Mouse (Mus musculus): ENCODE data around the gene Peak1. TPM values are rescaled to one million over a fixed set of nuclear protein-coding genes. Genes with fewer than 3 reads are reported as not detected.

The Peak1 gene
- polyA plus RNA-seq, 1 experiment, result 33.7 TPM

GRCm38 (mm10) chr9:56382786-56383185, 35.1 kb downstream of the Peak1 start:
- H3K4me1 ChIP-seq (ENCODE audit: control insufficient read depth, insufficient read depth, low read length), result 0 out of 2 replicates have a peak, but pooled peaks cover 2% of the 10 kb centered on the region
- TF ChIP-seq POLR2A (IDR thresholded peaks at IDR 0.05; ENCODE audit: borderline replicate concordance, low read depth, low read length) (no peak), CTCF (IDR thresholded peaks at IDR 0.05; ENCODE audit: low read depth, low read length) (no peak)
- H3K27ac ChIP-seq (ENCODE audit: insufficient read depth, low read depth, low read length), result no peak overlapping the region
- H3K4me3 ChIP-seq (ENCODE audit: insufficient read depth, low read length), result no peak overlapping the region

GRCm38 (mm10) chr9:56374401-56374800, 43.5 kb downstream of the Peak1 start:
- Histone ChIP-seq H3K27ac (ENCODE audit: insufficient read depth, low read depth, low read length) (no peak overlapping the region), H3K4me3 (ENCODE audit: insufficient read depth, low read length) (no peak overlapping the region), H3K4me1 (ENCODE audit: control insufficient read depth, insufficient read depth, low read length) (peaks cover 29% of the 10 kb centered on the region)
- TF ChIP-seq POLR2A (IDR thresholded peaks at IDR 0.05; ENCODE audit: borderline replicate concordance, low read depth, low read length), result no peak
- TF ChIP-seq CTCF (IDR thresholded peaks at IDR 0.05; ENCODE audit: low read depth, low read length), result no peak

DNA sequence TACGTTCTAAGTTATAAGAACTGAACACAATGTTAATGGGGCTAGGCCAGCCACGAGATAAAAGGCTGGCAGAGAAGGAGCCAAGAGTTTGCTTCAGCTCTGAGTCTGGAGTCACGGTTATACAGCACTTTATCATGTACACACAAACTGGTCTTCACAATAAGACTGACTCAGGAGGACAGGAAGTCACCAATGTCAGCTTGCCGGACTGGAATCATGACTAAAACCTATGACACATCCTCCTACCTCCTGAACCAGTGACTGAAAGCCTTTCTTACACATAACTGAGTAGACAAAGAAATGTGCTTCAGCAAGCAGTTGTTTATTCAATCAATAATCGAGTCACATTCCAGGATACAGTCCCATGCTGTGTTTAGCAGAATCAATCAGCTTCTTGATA, 47.2 kb downstream of the Peak1 start:
- peaks cover 27% of the 10 kb centered on the region for H3K4me1 ChIP-seq (ENCODE audit: control insufficient read depth, insufficient read depth, low read length)

GRCm38 (mm10) chr9:56368814-56369213, 49.1 kb downstream of the Peak1 start:
- no peak overlapping the region for H3K4me3 ChIP-seq (ENCODE audit: insufficient read depth, low read length)
- TF ChIP-seq POLR2A (IDR thresholded peaks at IDR 0.05; ENCODE audit: borderline replicate concordance, low read depth, low read length) (no peak), CTCF (IDR thresholded peaks at IDR 0.05; ENCODE audit: low read depth, low read length) (no peak)
- H3K27ac ChIP-seq (ENCODE audit: insufficient read depth, low read depth, low read length), result no peak overlapping the region
- peaks cover 15% of the 10 kb centered on the region for H3K4me1 ChIP-seq (ENCODE audit: control insufficient read depth, insufficient read depth, low read length)

More for the DNA sequence above, 47.2 kb downstream of the Peak1 start:
- TF ChIP-seq POLR2A (IDR thresholded peaks at IDR 0.05; ENCODE audit: borderline replicate concordance, low read depth, low read length) (no peak), CTCF (IDR thresholded peaks at IDR 0.05; ENCODE audit: low read depth, low read length) (no peak)
- Histone ChIP-seq H3K4me3 (ENCODE audit: insufficient read depth, low read length) (no peak overlapping the region), H3K27ac (ENCODE audit: insufficient read depth, low read depth, low read length) (no peak overlapping the region)

DNA sequence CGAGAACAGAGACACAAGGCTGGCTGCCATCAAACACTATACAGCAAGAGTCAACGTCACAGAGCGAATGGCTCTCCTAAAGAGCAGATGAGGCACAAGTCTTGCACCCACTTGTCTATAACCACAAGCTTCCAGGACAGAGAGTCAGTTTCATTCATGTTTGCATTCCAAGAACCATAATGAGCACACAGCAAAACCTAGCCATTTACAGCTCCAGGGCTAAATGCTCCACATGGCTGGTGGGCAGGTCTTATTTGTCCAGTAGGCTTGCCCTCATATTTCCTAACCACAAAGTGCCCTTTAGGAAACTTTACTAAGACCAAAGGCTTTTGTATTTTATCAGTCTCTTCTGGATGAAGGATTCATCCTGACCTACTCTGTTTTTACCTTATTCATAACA, 54.6 kb downstream of the Peak1 start:
- peaks cover 3% of the 10 kb centered on the region for H3K4me1 ChIP-seq (ENCODE audit: control insufficient read depth, insufficient read depth, low read length)
- H3K4me3 ChIP-seq (ENCODE audit: insufficient read depth, low read length), result no peak overlapping the region
- no peak for TF ChIP-seq CTCF (IDR thresholded peaks at IDR 0.05; ENCODE audit: low read depth, low read length)
- no peak for TF ChIP-seq POLR2A (IDR thresholded peaks at IDR 0.05; ENCODE audit: borderline replicate concordance, low read depth, low read length)
- no peak overlapping the region for H3K27ac ChIP-seq (ENCODE audit: insufficient read depth, low read depth, low read length)

GRCm38 (mm10) chr9:56359261-56359660, 58.6 kb downstream of the Peak1 start:
- Histone ChIP-seq H3K27ac (ENCODE audit: insufficient read depth, low read depth, low read length) (no peak overlapping the region), H3K4me1 (ENCODE audit: control insufficient read depth, insufficient read depth, low read length) (peaks cover 8% of the 10 kb centered on the region), H3K4me3 (ENCODE audit: insufficient read depth, low read length) (no peak overlapping the region)
- TF ChIP-seq POLR2A (IDR thresholded peaks at IDR 0.05; ENCODE audit: borderline replicate concordance, low read depth, low read length) (no peak), CTCF (IDR thresholded peaks at IDR 0.05; ENCODE audit: low read depth, low read length) (no peak)

DNA sequence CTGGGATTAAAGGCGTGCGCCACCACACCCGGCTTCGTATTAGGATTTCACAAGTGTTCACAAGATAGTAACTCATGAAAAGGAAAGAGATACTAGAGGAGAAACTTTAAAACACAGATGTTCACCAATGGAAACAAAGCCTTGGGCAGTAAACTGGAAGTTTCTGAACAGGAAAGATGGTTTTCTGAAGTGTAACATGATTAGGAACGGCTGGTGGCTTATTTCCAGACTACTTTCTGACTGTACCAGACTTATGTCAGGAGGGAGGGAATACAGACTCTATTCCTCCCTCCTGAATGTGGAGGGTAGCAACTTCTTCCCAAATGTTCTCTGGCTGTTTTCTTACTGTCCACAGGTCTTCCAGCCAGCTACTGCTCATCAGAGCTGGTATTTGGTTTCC, 62.7 kb downstream of the Peak1 start:
- TF ChIP-seq CTCF (IDR thresholded peaks at IDR 0.05; ENCODE audit: low read depth, low read length) (no peak), POLR2A (IDR thresholded peaks at IDR 0.05; ENCODE audit: borderline replicate concordance, low read depth, low read length) (no peak)
- peaks cover 9% of the 10 kb centered on the region for H3K4me1 ChIP-seq (ENCODE audit: control insufficient read depth, insufficient read depth, low read length)

GRCm38 (mm10) chr9:56346321-56346720, 71.5 kb downstream of the Peak1 start:
- TF ChIP-seq CTCF (IDR thresholded peaks at IDR 0.05; ENCODE audit: low read depth, low read length) (no peak), POLR2A (IDR thresholded peaks at IDR 0.05; ENCODE audit: borderline replicate concordance, low read depth, low read length) (no peak)
- Histone ChIP-seq H3K4me1 (ENCODE audit: control insufficient read depth, insufficient read depth, low read length) (peaks cover 17% of the 10 kb centered on the region), H3K27ac (ENCODE audit: insufficient read depth, low read depth, low read length) (no peak overlapping the region), H3K4me3 (ENCODE audit: insufficient read depth, low read length) (no peak overlapping the region)

More for the DNA sequence above, 62.7 kb downstream of the Peak1 start:
- Histone ChIP-seq H3K4me3 (ENCODE audit: insufficient read depth, low read length) (no peak overlapping the region), H3K27ac (ENCODE audit: insufficient read depth, low read depth, low read length) (no peak overlapping the region)

DNA sequence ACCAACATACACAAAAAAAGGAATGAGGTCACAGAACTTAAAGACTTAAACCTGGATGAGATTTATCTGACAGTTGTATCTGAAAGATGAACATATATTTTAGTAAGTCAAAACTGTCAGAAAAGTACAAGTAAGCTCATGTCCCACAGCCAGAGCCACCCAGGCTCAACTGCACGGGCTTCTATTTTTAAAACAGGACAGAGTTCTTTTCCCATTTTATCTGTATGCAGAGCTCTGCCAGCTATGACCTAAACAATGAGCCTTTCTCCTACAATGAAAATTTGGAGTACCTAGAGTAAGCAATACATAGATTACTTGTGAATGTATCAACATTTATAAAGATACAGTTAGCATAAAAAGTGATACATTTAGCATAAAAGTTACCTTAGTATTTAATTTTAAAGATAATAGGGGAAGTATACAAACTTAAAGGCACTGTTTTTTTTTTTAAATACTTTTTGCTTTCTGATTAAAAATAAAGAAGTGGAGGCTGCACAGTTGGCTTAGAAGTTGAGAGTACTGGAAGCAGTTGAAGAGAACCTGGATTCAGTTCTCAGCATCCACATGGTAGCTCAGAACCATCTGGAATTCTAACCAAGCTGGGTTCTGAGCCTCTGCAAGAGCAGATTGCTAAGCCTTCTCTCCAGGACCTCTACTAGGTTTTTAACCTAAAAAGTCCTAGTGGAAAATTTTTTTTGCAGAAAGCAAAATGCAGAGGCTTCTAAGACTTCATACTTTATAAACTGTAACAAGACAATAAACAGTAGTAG, 78.3 kb downstream of the Peak1 start:
- H3K4me1 ChIP-seq (ENCODE audit: control insufficient read depth, insufficient read depth, low read length), result peaks cover 20% of the 10 kb centered on the region
- H3K27ac ChIP-seq (ENCODE audit: insufficient read depth, low read depth, low read length), result no peak overlapping the region
- no peak overlapping the region for H3K4me3 ChIP-seq (ENCODE audit: insufficient read depth, low read length)
- no peak for TF ChIP-seq CTCF (IDR thresholded peaks at IDR 0.05; ENCODE audit: low read depth, low read length)
- TF ChIP-seq POLR2A (IDR thresholded peaks at IDR 0.05; ENCODE audit: borderline replicate concordance, low read depth, low read length), result no peak

DNA sequence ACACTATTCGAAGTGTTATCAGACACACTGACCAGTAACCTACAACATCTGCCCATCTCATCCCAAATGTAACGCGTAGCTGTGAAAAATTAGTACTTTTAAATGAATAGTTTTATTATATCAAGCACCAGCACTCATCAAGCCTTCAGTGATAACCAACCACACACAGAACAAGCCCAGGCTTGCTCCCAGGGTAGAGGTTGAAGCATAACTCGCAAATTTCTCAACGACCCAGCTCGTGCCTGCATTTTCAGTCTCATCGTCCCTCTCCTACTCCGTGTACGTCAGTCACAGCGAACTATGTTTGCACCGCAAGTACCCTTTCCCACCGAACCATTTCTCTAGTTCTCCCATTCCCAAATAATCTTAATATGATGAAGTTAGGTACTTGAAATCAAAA, 83.5 kb downstream of the Peak1 start:
- H3K4me3 ChIP-seq (ENCODE audit: insufficient read depth, low read length), result no peak overlapping the region
- no peak overlapping the region for H3K27ac ChIP-seq (ENCODE audit: insufficient read depth, low read depth, low read length)
- H3K4me1 ChIP-seq (ENCODE audit: control insufficient read depth, insufficient read depth, low read length), result peaks cover 10% of the 10 kb centered on the region
- no peak for TF ChIP-seq POLR2A (IDR thresholded peaks at IDR 0.05; ENCODE audit: borderline replicate concordance, low read depth, low read length)
- no peak for TF ChIP-seq CTCF (IDR thresholded peaks at IDR 0.05; ENCODE audit: low read depth, low read length)

Measured in bone marrow macrophage, adult 2 months (primary cell).